Mouse (Mus musculus) Patski (cell line): ENCODE measurements around the gene Col9a2. TPM values are rescaled to one million over a fixed set of nuclear protein-coding genes. Genes with fewer than 3 reads are reported as not detected.
A peak's percentile ranks its signal among the peaks of the same experiment; 100 is the strongest.

Source experiments
- ATAC-seq: fragments of 100-300 bp; one replicate; pipeline ENCODE4 v1.8.0; 2021
- CTCF ChIA-PET: fragments of 350-600 bp; sonication (Branson Sonifier 250); formaldehyde crosslinking; loops from one replicate; lab custom pipeline; 2022; ENCODE audit warnings: inconsistent platforms; lab: Charles Lee
- POLR2A ChIA-PET: fragments of 350-600 bp; sonication (Branson Sonifier 250); formaldehyde crosslinking; loops from one replicate; lab custom pipeline; 2022; ENCODE audit warnings: antibody characterized with exemption, inconsistent platforms; lab: Charles Lee
- DNase-seq: peaks from one replicate; pipeline ENCODE4 v3.0.0-alpha.2; 2011; ENCODE audit warnings: low read depth, low spot score
- H3K27me3 ChIP-seq: fragments of 371-371 bp; one replicate; pipeline ENCODE4 v1.5.1; 2021
- CTCF ChIP-seq: fragments of 100-300 bp; IDR thresholded peaks from one replicate; pipeline ENCODE4 v1.5.1; 2021
- in situ Hi-C: fragments of 300-500 bp; cut with MboI; formaldehyde crosslinking; loops from 3 replicates; pipeline ENCODE4 v1.11.1; 2018; ENCODE audit warnings: low pct_unique_long_range_greater_than_20kb, mixed read lengths
- polyA plus RNA-seq: library from polyadenylated mRNA; unstranded; gene quantifications from one replicate; pipeline ENCODE4 v1.2.3, GENCODE M21; 2021

Gene Col9a2
- polyA plus RNA-seq, 1 experiment from 2014 or later, result 0.05 TPM

DNA sequence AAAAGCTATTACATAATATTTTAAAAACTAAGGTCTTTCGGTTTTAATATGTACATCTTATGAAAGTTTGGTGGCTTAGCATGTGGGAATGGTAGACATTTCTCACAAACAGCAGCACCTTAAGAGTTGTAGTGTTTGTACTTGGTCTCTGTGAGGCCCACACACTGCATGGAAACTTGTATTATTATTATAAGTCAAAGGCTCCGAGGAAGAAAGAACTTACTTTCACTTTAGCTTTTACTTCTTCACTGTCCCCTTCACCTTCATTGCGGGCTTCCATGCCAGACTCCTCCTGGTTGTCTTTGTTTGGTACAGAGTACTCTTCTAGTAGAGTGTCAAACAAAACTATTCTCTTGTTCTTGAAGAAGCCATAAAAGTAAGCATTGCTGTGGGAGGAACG, 35.1 kb downstream of the Col9a2 start:
- TF ChIP-seq CTCF, result no peak

DNA sequence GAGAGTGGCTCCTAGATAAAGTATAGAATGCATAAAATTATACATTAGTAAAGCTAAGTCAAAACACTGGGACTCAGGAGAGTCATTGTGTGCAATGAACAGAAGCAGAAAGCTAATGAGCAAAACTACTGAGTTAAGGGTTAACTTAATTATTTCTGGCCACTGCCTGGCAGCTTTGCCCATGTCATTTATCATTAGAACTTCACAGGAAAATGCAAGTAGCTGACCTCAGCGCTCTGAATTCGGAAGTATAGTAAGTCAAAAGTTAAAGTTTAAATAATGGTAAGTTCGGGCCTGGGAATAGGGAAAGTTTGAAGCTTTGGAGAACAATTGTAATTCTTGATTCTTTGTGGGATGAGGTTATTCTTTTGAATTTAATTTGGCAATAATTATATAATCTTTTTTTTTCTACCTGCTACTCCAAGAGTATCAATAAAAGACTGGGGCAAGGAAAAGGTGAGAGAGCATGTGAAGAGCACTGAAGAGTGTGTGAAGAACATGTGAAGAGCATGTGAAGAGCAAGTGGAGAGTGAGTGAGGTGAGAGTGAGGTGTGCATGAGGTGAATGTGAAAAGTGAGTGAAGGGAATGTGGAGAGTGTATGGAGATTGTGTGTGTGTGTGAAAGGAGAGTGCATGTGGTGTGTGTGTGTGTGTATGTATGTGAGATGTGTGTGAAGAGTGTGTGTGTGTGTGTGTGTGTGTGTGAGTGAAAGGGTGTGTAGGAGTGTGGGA, 38.9 kb downstream of the Col9a2 start:
- in situ Hi-C loops, result no loop called here
- no peak for TF ChIP-seq CTCF
- ATAC-seq, result no peak
- no peaks in the 10 kb centered on the region for H3K27me3 ChIP-seq
- no peak for DNase-seq
- ChIA-PET POLR2A (no interaction called here), CTCF (interaction anchor here (1.6 kb wide), 1 partner anchor 13 kb away, joined by 4 read pairs; no protein-coding TSS in a partner anchor)

More for the DNA sequence above, 35.1 kb downstream of the Col9a2 start:
- DNase-seq, result no peak
- no peaks in the 10 kb centered on the region for H3K27me3 ChIP-seq
- ATAC-seq, result no peak
- CTCF ChIA-PET, result no interaction called here
- in situ Hi-C loops, result no loop called here
- POLR2A ChIA-PET, result no interaction called here

DNA sequence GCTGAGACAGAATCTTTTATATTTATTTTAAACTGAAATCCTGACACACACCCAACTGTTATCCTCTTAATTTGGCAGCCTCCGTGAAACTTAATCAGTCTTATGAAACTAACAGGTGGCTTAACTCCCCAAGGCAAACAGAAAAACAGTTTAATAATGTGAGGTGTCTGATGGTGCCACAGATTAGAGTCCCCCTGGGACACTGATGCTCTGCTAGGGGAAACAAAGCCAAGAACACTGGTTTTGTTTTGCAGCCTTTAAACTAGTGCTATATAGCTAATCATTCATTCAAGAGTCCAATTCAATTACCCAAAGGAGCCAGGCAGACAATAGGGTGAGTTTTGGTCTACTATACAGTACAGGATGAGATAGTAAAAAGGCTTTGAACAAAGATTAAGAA, 41.2 kb downstream of the Col9a2 start:
- no peak for DNase-seq
- in situ Hi-C loops, result no loop called here
- no peaks in the 10 kb centered on the region for H3K27me3 ChIP-seq
- ChIA-PET POLR2A (no interaction called here), CTCF (interaction anchor here (0.9 kb wide), 1 partner anchor 10 kb away, joined by 3 read pairs; no protein-coding TSS in a partner anchor)
- TF ChIP-seq CTCF, result no peak
- ATAC-seq, result no peak

DNA sequence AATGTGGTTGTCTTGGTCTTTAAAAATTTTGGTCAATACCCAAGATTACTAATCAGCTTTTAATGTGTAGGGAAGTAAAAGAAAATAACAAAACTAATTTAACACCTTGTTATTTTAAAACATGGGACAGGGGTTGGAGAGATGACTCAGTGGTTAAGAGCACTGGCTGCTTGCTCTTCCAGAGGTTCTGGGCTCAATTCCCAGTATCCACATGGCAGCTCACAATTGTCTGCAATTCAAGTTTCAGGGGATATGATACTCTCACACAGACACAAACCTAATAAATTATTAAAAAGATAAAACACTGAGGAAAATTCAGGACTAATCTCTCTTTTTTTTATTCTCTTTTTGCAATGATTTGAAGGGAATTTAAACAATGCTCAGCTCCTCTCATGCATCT, 45.3 kb downstream of the Col9a2 start:
- in situ Hi-C loops, result no loop called here
- no peak for ATAC-seq
- ChIA-PET CTCF (no interaction called here), POLR2A (no interaction called here)
- no peak for DNase-seq
- no peaks in the 10 kb centered on the region for H3K27me3 ChIP-seq
- TF ChIP-seq CTCF, result no peak

DNA sequence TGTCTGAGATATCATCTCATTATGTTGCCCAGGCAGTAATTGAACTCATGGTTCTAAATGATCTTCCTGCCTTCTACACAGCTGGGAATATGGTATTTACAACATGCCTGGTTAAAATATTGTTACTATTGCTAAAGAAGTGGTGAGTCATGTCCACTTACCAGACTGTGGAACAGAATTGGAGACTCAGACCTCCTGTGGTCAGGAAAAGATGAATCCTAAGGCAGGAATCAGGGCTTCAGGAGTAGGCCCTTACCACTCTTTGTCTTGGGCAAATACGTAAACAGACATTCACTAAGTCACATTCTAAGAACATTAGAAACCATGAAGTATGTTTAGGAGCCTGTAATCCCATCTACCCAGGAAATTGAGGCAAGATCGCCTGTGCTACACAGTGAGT, 49.5 kb downstream of the Col9a2 start:
- in situ Hi-C loops, result no loop called here
- TF ChIP-seq CTCF, result no peak
- CTCF ChIA-PET, result no interaction called here
- no peaks in the 10 kb centered on the region for H3K27me3 ChIP-seq
- DNase-seq (no peak), ATAC-seq (no peak)
- POLR2A ChIA-PET, result no interaction called here

DNA sequence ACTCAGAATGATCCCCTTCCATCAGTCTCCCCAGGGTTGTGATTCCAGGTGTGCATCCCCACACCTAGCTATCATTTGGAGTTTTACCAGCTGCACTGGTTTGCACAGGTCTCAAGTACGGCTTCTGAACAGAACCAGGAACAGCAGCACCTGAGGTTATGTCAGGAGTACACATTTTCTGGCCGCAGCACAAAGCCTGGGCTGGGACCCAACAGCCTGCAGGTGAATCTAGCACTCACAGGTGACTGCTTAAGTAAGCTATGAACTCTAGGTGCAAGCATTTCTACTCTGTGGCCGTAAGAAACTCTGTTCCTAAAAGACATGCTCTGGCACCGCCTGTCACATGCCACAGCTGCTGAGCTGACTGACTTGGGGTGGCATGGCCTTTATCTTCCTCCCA, 51.0 kb downstream of the Col9a2 start:
- in situ Hi-C loops, result no loop called here
- DNase-seq, result no peak
- ChIA-PET POLR2A (no interaction called here), CTCF (interaction anchor here (2.2 kb wide), 1 partner anchor 12 kb away, joined by 4 read pairs; no protein-coding TSS in a partner anchor)
- TF ChIP-seq CTCF, result no peak
- no peaks in the 10 kb centered on the region for H3K27me3 ChIP-seq
- no peak for ATAC-seq

DNA sequence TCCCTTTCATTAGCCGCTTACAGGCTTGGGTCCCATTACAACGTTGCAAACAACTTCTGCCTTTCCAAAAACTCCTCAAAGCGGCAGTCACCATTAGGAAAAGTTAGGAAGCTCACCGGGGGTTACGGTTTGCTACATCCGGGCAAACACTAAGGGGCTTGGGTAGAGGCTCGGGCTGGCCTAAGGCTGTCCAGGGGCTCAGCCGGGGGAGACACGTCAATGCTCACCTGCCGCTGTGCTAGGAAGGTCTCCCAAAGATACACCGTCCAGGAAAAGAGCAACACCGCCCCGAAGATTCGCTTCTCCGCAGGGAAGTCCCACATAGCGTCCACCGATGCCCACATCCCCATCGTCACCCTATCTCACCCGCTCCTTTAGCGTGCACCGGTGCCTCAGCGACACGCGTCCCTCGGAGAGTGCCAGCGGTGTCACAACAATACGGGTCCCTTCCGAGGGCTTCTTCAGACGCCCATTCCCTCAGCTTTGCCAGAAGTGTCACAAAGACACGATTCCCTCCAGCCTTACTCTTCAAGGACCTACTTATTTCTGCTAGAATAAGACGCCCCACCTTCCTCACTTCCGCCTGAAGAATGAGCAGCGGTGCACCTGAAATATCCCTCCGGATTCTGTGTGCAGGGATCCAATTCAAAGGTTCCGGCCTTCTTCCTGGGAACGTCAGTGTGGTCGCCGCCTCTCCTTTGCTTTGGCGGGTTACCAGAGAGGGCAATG, 58.6 kb downstream of the Col9a2 start, which contains the start of gene Zmpste24:
Gene Zmpste24 (minus strand): TSS at position 592 of the 729 bp plus-strand sequence.
- in situ Hi-C loops, result loop anchor here (5.0 kb wide), 1 partner anchor 44 kb away; no protein-coding TSS in a partner anchor
- TF ChIP-seq CTCF, result no peak
- DNase-seq, result peak; percentile 69
- no peaks in the 10 kb centered on the region for H3K27me3 ChIP-seq
- ATAC-seq, result peak; percentile 87
- ChIA-PET POLR2A (interaction anchor here (1.1 to 1.6 kb wide), 2 partner anchors 117 to 123 kb away, joined by 3 read pairs; partner anchors contain the start of gene Rlf), CTCF (interaction anchor here (1.3 kb wide), 1 partner anchor 36 kb away, joined by 3 read pairs; no protein-coding TSS in a partner anchor)

DNA sequence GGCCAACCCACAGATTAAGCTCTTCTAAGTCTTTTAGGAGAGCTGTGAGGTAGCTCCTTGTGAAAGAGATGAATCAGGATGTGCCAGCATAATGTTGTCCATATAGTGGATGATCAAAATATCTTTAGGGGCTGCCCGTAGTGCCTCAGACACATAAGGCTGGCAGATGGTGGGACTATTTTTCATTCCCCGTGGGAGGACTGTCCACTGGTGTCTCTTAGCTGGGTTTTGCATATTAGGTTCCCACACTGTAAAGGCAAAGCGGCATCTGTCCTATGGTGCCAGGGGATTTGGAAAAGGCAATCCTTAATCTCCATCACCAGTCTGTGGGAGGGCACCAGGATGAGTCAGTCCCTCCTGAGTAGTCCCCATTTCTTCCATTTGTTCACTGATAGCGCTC, 64.1 kb downstream of the Col9a2 start:
- ATAC-seq (no peak), DNase-seq (no peak)
- no peak for TF ChIP-seq CTCF
- POLR2A ChIA-PET, result no interaction called here
- H3K27me3 ChIP-seq, result peaks cover 1% of the 10 kb centered on the region
- CTCF ChIA-PET, result no interaction called here
- in situ Hi-C loops, result no loop called here

Other genes with a start within 250 kb of the Col9a2 start
- gene Nfyc, start 207.8 kb upstream of the Col9a2 start, polyA plus RNA-seq, result 52.8 TPM
- gene Rims3, start 184.6 kb upstream of the Col9a2 start, polyA plus RNA-seq, result not detected
- 1.0 TPM for gene Exo5, start 114.4 kb upstream of the Col9a2 start, polyA plus RNA-seq
- 1.4 TPM for gene Zfp69, start 87.7 kb upstream of the Col9a2 start, polyA plus RNA-seq
- 27.3 TPM for gene Smap2, start 22.1 kb upstream of the Col9a2 start, polyA plus RNA-seq
- gene Zmpste24, start 58.9 kb downstream of the Col9a2 start, polyA plus RNA-seq, result 64.1 TPM
- gene Tmco2, start 69.8 kb downstream of the Col9a2 start, polyA plus RNA-seq, result not detected
- gene Rlf, start 175.7 kb downstream of the Col9a2 start, polyA plus RNA-seq, result 12.1 TPM